Mouse (Mus musculus) forebrain, embryonic 10.5 days (tissue): ENCODE measurements around the gene Mcee. TPM values are rescaled to one million over a fixed set of nuclear protein-coding genes. Genes with fewer than 3 reads are reported as not detected.

Experiments
- DNase-seq: peaks from one replicate; pipeline ENCODE4 v3.0.0-alpha.2; 2017; ENCODE audit warnings: low spot score; ENCODE audit errors: extremely low spot score
- H3K27ac ChIP-seq: fragments of 300-500 bp; sonication (generic); 2 replicates; pipeline ENCODE4 v1.5.1; 2016; ENCODE audit warnings: mild to moderate bottlenecking
- H3K27me3 ChIP-seq: fragments of 300-500 bp; sonication (generic); 2 replicates; pipeline ENCODE4 v1.6.1; 2016; ENCODE audit warnings: mild to moderate bottlenecking; ENCODE audit not compliant: poor library complexity, severe bottlenecking
- H3K36me3 ChIP-seq: fragments of 300-500 bp; sonication (generic); replicated peaks from 2 replicates; pipeline ENCODE4 v1.6.1; 2016; ENCODE audit warnings: mild to moderate bottlenecking, moderate library complexity
- H3K4me1 ChIP-seq: fragments of 300-500 bp; sonication (generic); 2 replicates; pipeline ENCODE4 v1.6.1; 2016
- H3K4me3 ChIP-seq: fragments of 300-500 bp; sonication (generic); 2 replicates; pipeline ENCODE4 v1.5.1; 2016; ENCODE audit warnings: mild to moderate bottlenecking, moderate library complexity
- H3K9me3 ChIP-seq: fragments of 300-500 bp; sonication (generic); 2 replicates; pipeline ENCODE4 v1.6.1; 2016; ENCODE audit warnings: mild to moderate bottlenecking, moderate library complexity
- WGBS: fragments of 180-500 bp; shearing (Covaris S2); methylation state at CpG from one replicate; pipeline ENCODE4 v1.1.7; 2016; 5-methylcytosine and 5-hydroxymethylcytosine counted together
- polyA plus RNA-seq: library from polyadenylated mRNA; unstranded; fragments of >200 nt; fragmentation: Nextera tagmentation; extraction: Ambion mirVana; gene quantifications from 2 replicates; pipeline ENCODE4 v1.2.1, GENCODE M21; 2016

Gene Mcee
- polyA plus RNA-seq = 40.3 and 43.8 TPM in 2 replicates

- Histone ChIP-seq H3K4me1 (peaks cover 24% of the 10 kb centered on the region), H3K27me3 (no peaks in the 10 kb centered on the region), H3K27ac (peak within 1 kb of the TSS; percentile 90), H3K4me3 (peak within 1 kb of the TSS; percentile 78), H3K9me3 (no peaks in the 10 kb centered on the region), H3K36me3 (peaks cover 27% of the 10 kb centered on the region)
- WGBS = under 1% methylated on average over 54 of the region's 54 CpGs
- DNase-seq = peak; percentile 98
Measured at GRCm38 (mm10) chr7:64392122-64392818, at the start of gene Mcee, which contains the start of gene Mphosph10. Mcee (plus strand) TSS chr7:64392607. Mphosph10 (minus strand) TSS chr7:64392268.

GRCm38 (mm10) chr7:64347813-64348212, 44.6 kb upstream of the Mcee start:
- WGBS = 88% methylated on average over 1 of the region's 1 CpGs
- Histone ChIP-seq H3K4me3 (no peak overlapping the region), H3K36me3 (peaks cover 64% of the 10 kb centered on the region)

GRCm38 (mm10) chr7:64349147-64349861, 43.1 kb upstream of the Mcee start:
- H3K27ac ChIP-seq = no peak overlapping the region
- 91% methylated on average over 15 of the region's 15 CpGs for whole genome bisulfite sequencing
- peaks cover 13% of the 10 kb centered on the region for H3K4me1 ChIP-seq
- H3K4me3 ChIP-seq = no peak overlapping the region
- H3K36me3 ChIP-seq = peaks cover 78% of the 10 kb centered on the region
- H3K9me3 ChIP-seq = no peaks in the 10 kb centered on the region
- DNase-seq = no peak
- H3K27me3 ChIP-seq = no peaks in the 10 kb centered on the region

More at GRCm38 (mm10) chr7:64347813-64348212, 44.6 kb upstream of the Mcee start:
- H3K4me1 ChIP-seq = peaks cover 7% of the 10 kb centered on the region; the same call in 1 of the 2 replicates
- no peak overlapping the region for H3K27ac ChIP-seq
- no peaks in the 10 kb centered on the region for H3K27me3 ChIP-seq
- DNase-seq = no peak
- H3K9me3 ChIP-seq = no peaks in the 10 kb centered on the region

GRCm38 (mm10) chr7:64351087-64351486, 41.3 kb upstream of the Mcee start:
- no peak for DNase-seq
- Histone ChIP-seq H3K9me3 (no peaks in the 10 kb centered on the region), H3K27ac (no peak overlapping the region), H3K4me3 (no peak overlapping the region), H3K4me1 (peaks cover 19% of the 10 kb centered on the region), H3K27me3 (no peaks in the 10 kb centered on the region), H3K36me3 (peaks cover 85% of the 10 kb centered on the region)
- WGBS = 86% methylated on average over 4 of the region's 4 CpGs

- Histone ChIP-seq H3K4me1 (peaks cover 19% of the 10 kb centered on the region), H3K27ac (0 out of 2 replicates have a peak overlapping the region, but pooled peaks have one; percentile 25), H3K27me3 (no peaks in the 10 kb centered on the region), H3K9me3 (no peaks in the 10 kb centered on the region), H3K4me3 (no peak overlapping the region), H3K36me3 (peaks cover 86% of the 10 kb centered on the region)
- WGBS = 70% methylated on average over 14 of the region's 14 CpGs
- no peak for DNase-seq
Measured at GRCm38 (mm10) chr7:64354206-64354605, 38.2 kb upstream of the Mcee start.

- no peak overlapping the region for H3K4me3 ChIP-seq
- 93% methylated on average over 5 of the region's 5 CpGs for WGBS
- DNase-seq = no peak
- peaks cover 87% of the 10 kb centered on the region for H3K36me3 ChIP-seq
- peaks cover 16% of the 10 kb centered on the region for H3K4me1 ChIP-seq
- no peaks in the 10 kb centered on the region for H3K27me3 ChIP-seq
- no peak overlapping the region for H3K27ac ChIP-seq
- no peaks in the 10 kb centered on the region for H3K9me3 ChIP-seq
Measured at GRCm38 (mm10) chr7:64356661-64357060, 35.7 kb upstream of the Mcee start.

GRCm38 (mm10) chr7:64357405-64357804, 35.0 kb upstream of the Mcee start:
- no peak for DNase-seq
- H3K27me3 ChIP-seq = no peaks in the 10 kb centered on the region
- peaks cover 16% of the 10 kb centered on the region for H3K4me1 ChIP-seq
- H3K36me3 ChIP-seq = peaks cover 89% of the 10 kb centered on the region
- no peaks in the 10 kb centered on the region for H3K9me3 ChIP-seq
- H3K4me3 ChIP-seq = no peak overlapping the region
- no peak overlapping the region for H3K27ac ChIP-seq
- WGBS = 92% methylated on average over 9 of the region's 9 CpGs

- Histone ChIP-seq H3K27ac (no peak overlapping the region), H3K4me3 (no peak overlapping the region), H3K36me3 (peaks cover 89% of the 10 kb centered on the region), H3K4me1 (peaks cover 16% of the 10 kb centered on the region), H3K9me3 (no peaks in the 10 kb centered on the region), H3K27me3 (no peaks in the 10 kb centered on the region)
- WGBS = 94% methylated on average over 6 of the region's 6 CpGs
- no peak for DNase-seq
Measured at GRCm38 (mm10) chr7:64358666-64359065, 33.7 kb upstream of the Mcee start.

GRCm38 (mm10) chr7:64359943-64360585, 32.3 kb upstream of the Mcee start:
- no peaks in the 10 kb centered on the region for H3K27me3 ChIP-seq
- H3K36me3 ChIP-seq = peaks cover 91% of the 10 kb centered on the region
- H3K27ac ChIP-seq = no peak overlapping the region
- WGBS = 90% methylated on average over 20 of the region's 20 CpGs
- H3K4me3 ChIP-seq = no peak overlapping the region
- DNase-seq = no peak
- H3K4me1 ChIP-seq = 0 out of 2 replicates have a peak, but pooled peaks cover 4% of the 10 kb centered on the region
- H3K9me3 ChIP-seq = no peaks in the 10 kb centered on the region

- no peak for DNase-seq
- WGBS = 53% methylated on average over 3 of the region's 3 CpGs
- Histone ChIP-seq H3K9me3 (no peaks in the 10 kb centered on the region), H3K27ac (no peak overlapping the region), H3K4me3 (no peak overlapping the region), H3K36me3 (peaks cover 90% of the 10 kb centered on the region), H3K4me1 (0 out of 2 replicates have a peak, but pooled peaks cover 4% of the 10 kb centered on the region), H3K27me3 (no peaks in the 10 kb centered on the region)
Measured at GRCm38 (mm10) chr7:64360586-64360945, 31.8 kb upstream of the Mcee start.

- peaks cover 96% of the 10 kb centered on the region for H3K36me3 ChIP-seq
- no peaks in the 10 kb centered on the region for H3K9me3 ChIP-seq
- 0 out of 2 replicates have a peak, but pooled peaks cover under 1% of the 10 kb centered on the region for H3K4me1 ChIP-seq
- WGBS = 97% methylated on average over 5 of the region's 5 CpGs
- H3K27ac ChIP-seq = no peak overlapping the region
- DNase-seq = no peak
- no peak overlapping the region for H3K4me3 ChIP-seq
- H3K27me3 ChIP-seq = no peaks in the 10 kb centered on the region
Measured at GRCm38 (mm10) chr7:64365863-64366262, 26.5 kb upstream of the Mcee start.

- no peak for DNase-seq
- Histone ChIP-seq H3K4me1 (peaks cover 14% of the 10 kb centered on the region), H3K36me3 (peaks cover 70% of the 10 kb centered on the region), H3K27ac (no peak overlapping the region), H3K9me3 (no peaks in the 10 kb centered on the region), H3K4me3 (no peak overlapping the region), H3K27me3 (no peaks in the 10 kb centered on the region)
- 97% methylated on average over 6 of the region's 6 CpGs for WGBS
Measured at GRCm38 (mm10) chr7:64369841-64370240, 22.6 kb upstream of the Mcee start.
